Mouse (Mus musculus): ENCODE measurements around the gene Atp6v0a1. TPM values are rescaled to one million over a fixed set of nuclear protein-coding genes. Genes with fewer than 3 reads are reported as not detected.

The Atp6v0a1 gene
- polyA plus RNA-seq, 1 experiment from 2014 or later = 54.4 TPM

DNA sequence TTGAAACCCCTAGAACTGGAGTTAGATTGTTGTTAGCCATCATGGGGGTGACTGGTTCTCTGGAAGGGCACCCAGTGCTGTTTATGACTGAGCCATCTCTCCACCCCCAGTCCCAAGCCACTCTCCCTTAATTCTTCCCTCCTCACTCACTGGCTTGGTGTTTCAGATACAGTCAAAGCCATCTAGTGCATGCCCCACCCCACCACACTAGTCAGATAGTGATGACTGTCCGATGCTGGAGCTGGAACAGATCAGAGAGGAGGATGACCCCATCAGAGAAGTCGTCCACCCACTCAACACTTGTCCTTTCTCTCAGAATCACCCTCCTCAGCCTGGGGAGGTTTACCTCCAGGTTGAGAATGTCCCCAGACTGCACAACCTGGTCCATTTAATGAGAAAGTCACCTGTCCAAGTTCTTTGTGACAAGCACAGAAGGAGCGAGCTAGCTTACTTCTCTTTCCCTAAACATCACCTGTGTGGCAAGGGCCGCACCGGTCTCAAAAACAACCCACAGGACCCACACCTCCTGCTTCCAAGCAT, 41.3 kb upstream of the Atp6v0a1 start:
- H3K4me3 ChIP-seq = peak overlapping the region; percentile 85
- 50% methylated on average over 5 of the region's 5 CpGs for WGBS
- no peak for ATAC-seq (replicated peaks; ENCODE audit: insufficient number of reproducible peaks, insufficient read depth, low FRiP score, low read depth)

DNA sequence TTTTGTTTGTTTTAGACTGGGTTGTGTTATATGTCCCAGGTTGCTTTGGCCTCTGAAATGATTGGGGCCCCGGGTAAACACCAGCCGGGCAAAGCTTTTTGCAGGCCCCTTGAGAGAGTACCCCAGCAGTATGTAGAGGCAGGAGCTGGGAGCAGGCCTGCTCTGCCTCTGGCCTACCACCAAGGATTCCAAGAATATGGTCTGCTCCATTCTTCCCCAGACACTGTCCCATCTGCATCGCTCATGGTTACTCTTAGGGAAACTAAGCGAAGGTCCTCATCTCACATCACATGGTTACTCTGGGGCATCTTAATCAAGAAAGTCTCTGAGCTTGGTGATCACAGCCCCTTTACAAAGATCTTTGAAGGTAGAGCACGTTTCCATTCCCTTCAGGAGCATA, 40.8 kb upstream of the Atp6v0a1 start:
- peak overlapping the region; percentile 95 for H3K9ac ChIP-seq
- H3K4me1 ChIP-seq (replicated peaks) = peaks cover 62% of the 10 kb centered on the region
- 49% methylated on average over 5 of the region's 5 CpGs for WGBS
- H3K36me3 ChIP-seq = peaks cover 6% of the 10 kb centered on the region; the same call in 1 of the 2 replicates
- peak overlapping the region; percentile 85 for H3K4me3 ChIP-seq
- H3K4me2 ChIP-seq = peak overlapping the region; percentile 67
- H3K27me3 ChIP-seq = no peaks in the 10 kb centered on the region
- H3K9me3 ChIP-seq (replicated peaks) = no peaks in the 10 kb centered on the region
- no peak for ATAC-seq (replicated peaks; ENCODE audit: insufficient number of reproducible peaks, insufficient read depth, low FRiP score, low read depth)
- peak overlapping the region; percentile 98 for H3K27ac ChIP-seq

More for the DNA sequence above, 41.3 kb upstream of the Atp6v0a1 start:
- H3K4me2 ChIP-seq = peak overlapping the region; percentile 67
- H3K9me3 ChIP-seq (replicated peaks) = no peaks in the 10 kb centered on the region
- peak overlapping the region; percentile 95 for H3K9ac ChIP-seq
- H3K27me3 ChIP-seq = no peaks in the 10 kb centered on the region
- H3K4me1 ChIP-seq (replicated peaks) = peaks cover 64% of the 10 kb centered on the region
- peaks cover 6% of the 10 kb centered on the region; the same call in 1 of the 2 replicates for H3K36me3 ChIP-seq
- H3K27ac ChIP-seq = peak overlapping the region; percentile 98

DNA sequence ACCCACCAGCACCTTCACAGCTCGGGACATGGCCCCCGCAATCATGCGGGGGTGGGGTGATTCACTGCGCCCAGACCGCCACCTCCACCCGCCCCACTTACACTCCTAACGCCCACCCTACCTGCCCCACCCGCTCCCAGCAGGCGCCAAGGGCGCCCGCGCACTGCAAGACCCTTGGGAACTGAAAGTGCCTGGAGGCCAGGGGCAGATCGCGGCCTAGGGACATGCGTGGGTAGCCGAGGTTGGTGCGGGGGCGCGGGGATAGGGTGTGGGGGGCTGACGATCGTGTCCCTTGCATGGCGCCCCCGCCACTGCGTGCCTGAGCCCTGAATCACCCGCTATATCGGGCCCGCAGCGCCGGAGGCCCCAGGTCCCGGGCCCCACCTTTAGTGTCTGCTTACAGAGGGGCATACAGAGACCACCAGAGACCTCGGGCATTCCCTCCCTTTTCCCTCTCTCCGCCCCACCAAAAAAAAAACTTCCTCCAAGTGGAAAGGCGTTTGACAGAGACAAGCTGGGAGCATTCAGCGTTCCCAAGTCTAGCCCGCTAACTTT, 40.0 kb upstream of the Atp6v0a1 start:
- WGBS = 2% methylated on average over 35 of the region's 35 CpGs
- H3K27me3 ChIP-seq = no peaks in the 10 kb centered on the region
- no peak for ATAC-seq (replicated peaks; ENCODE audit: insufficient number of reproducible peaks, insufficient read depth, low FRiP score, low read depth)
- peaks cover 56% of the 10 kb centered on the region for H3K4me1 ChIP-seq (replicated peaks)
- peak overlapping the region; percentile 95 for H3K9ac ChIP-seq
- peak overlapping the region; percentile 98 for H3K27ac ChIP-seq
- H3K36me3 ChIP-seq = peaks cover 4% of the 10 kb centered on the region; the same call in 1 of the 2 replicates
- H3K4me2 ChIP-seq = peak overlapping the region; percentile 67
- H3K9me3 ChIP-seq (replicated peaks) = no peaks in the 10 kb centered on the region
- H3K4me3 ChIP-seq = peak overlapping the region; percentile 85

DNA sequence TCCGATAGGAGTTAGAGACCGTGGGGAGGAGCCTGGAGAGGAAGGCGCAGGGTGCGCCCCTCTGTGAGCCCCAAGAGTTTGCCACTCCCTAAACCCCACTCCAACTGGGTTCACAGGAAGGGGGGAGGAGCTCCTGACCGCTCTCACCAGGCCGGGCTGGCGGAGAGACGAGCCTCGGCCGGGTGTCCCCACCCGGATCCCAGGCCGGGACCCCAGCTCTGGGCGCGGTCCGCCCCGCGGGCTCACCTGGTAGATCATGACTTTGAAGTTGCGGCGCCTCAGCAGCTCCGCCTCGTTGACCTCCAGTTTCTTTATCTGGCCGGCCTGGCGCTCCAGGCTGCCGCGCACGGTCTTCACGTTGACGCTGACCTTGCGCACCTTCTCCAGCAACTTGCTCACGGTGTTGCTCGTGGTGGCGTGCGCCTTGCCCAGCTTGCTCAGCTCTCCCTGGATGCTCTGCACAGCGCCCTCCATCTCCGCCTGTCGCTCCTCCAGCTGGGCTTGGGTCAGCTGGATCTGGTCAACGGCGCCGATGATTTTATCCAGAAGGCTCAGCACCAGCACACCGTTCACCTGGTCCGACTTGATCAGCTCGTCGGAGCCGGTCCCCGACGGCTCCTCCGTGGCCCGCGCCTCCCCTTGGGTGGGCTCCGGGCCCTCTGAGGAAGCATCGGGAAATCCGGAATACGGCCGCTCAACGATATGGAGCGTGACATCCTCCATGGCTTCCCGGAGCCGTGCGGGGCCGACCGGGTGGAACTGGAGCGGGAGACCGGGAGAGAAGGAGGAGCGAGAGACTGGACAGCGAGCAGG, 39.3 kb upstream of the Atp6v0a1 start:
- peak; percentile 63 for ATAC-seq (replicated peaks; ENCODE audit: insufficient number of reproducible peaks, insufficient read depth, low FRiP score, low read depth)
- Histone ChIP-seq H3K4me3 (peak overlapping the region; percentile 85), H3K9ac (peak overlapping the region; percentile 95), H3K4me2 (peak overlapping the region; percentile 67), H3K27me3 (no peaks in the 10 kb centered on the region), H3K9me3 (replicated peaks) (no peaks in the 10 kb centered on the region), H3K27ac (peak overlapping the region; percentile 98), H3K36me3 (peaks cover 4% of the 10 kb centered on the region; the same call in 1 of the 2 replicates), H3K4me1 (replicated peaks) (peaks cover 52% of the 10 kb centered on the region)
- WGBS = under 1% methylated on average over 65 of the region's 65 CpGs

DNA sequence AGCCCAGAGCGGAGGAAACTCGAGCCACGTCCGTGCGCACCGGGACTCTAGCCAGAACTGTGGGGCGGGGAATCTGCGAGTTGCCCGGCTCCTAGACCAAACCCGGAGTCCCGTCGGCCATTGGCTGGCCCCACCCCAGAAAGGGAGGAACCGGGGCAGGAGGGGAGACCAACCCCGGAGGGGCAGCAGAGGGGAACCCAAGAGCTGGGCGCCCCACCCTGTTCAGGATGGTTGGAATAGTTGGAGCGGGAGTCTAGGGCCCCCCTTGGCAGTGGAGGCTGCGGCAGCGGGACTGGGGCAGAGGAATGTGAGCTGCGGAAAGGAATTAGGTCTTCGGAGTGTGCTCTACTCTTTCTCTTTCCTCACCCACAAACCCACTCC, 38.7 kb upstream of the Atp6v0a1 start, which contains the start of gene Cavin1:
Cavin1 (minus strand) TSS at position 331 of the 381 bp plus-strand sequence.
- Histone ChIP-seq H3K27me3 (no peaks in the 10 kb centered on the region), H3K9me3 (replicated peaks) (no peaks in the 10 kb centered on the region), H3K27ac (peak within 1 kb of the TSS; percentile 98), H3K36me3 (peaks cover 4% of the 10 kb centered on the region; the same call in 1 of the 2 replicates), H3K4me1 (replicated peaks) (peaks cover 51% of the 10 kb centered on the region), H3K4me2 (peak within 1 kb of the TSS; percentile 67), H3K4me3 (peak within 1 kb of the TSS; percentile 85), H3K9ac (peak within 1 kb of the TSS; percentile 95)
- 0% methylated on average over 20 of the region's 20 CpGs for WGBS
- peak; percentile 94 for ATAC-seq (replicated peaks; ENCODE audit: insufficient number of reproducible peaks, insufficient read depth, low FRiP score, low read depth)

DNA sequence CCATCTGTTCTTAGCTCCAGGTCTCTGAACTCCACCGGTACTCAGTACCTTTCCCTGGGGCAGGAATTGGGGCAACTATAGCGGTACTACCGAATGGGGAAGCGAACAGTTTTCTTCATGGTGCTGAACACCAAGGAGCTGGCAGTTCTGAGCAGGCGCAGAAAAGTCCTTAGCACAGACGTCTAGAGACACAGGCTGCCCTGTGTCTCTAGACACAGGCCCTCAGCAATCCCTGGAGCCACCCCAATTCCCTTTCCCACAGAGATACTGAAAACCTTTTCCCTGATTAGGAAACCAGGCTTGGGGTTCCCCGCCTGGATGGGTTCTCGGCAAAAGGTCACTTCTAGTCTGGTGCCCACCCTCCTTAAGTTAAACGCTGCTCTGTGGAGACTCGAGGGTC, 37.8 kb upstream of the Atp6v0a1 start:
- ATAC-seq (replicated peaks; ENCODE audit: insufficient number of reproducible peaks, insufficient read depth, low FRiP score, low read depth) = no peak
- H3K9ac ChIP-seq = peak overlapping the region; percentile 49; the same call in 1 of the 2 replicates
- H3K4me2 ChIP-seq = peak overlapping the region; percentile 67
- H3K36me3 ChIP-seq = peaks cover 1% of the 10 kb centered on the region; the same call in 1 of the 2 replicates
- H3K4me3 ChIP-seq = no peak overlapping the region
- WGBS = 68% methylated on average over 10 of the region's 10 CpGs
- peak overlapping the region; percentile 98 for H3K27ac ChIP-seq
- no peaks in the 10 kb centered on the region for H3K27me3 ChIP-seq
- H3K4me1 ChIP-seq (replicated peaks) = peaks cover 42% of the 10 kb centered on the region
- H3K9me3 ChIP-seq (replicated peaks) = no peaks in the 10 kb centered on the region

DNA sequence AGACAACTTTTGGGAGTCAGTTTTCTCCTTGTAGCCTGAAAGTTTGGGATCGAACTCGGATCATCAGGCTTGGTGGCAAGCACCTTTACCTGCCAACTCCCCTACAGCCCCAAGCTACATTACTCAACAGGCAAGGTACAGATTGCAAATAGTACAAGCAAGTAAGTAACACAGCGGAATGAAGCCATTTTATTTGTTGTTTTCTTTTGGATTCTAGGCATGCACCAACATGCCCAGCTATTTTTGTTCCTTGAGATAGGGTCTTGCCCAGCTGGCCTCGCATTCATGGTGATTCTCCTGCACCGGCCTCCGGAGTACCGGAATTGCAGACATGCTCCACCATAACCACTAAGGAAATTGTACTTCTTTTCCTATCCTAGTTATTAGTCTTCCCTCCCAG, 36.0 kb upstream of the Atp6v0a1 start:
- no peaks in the 10 kb centered on the region for H3K27me3 ChIP-seq
- WGBS = 79% methylated on average over 7 of the region's 7 CpGs

DNA sequence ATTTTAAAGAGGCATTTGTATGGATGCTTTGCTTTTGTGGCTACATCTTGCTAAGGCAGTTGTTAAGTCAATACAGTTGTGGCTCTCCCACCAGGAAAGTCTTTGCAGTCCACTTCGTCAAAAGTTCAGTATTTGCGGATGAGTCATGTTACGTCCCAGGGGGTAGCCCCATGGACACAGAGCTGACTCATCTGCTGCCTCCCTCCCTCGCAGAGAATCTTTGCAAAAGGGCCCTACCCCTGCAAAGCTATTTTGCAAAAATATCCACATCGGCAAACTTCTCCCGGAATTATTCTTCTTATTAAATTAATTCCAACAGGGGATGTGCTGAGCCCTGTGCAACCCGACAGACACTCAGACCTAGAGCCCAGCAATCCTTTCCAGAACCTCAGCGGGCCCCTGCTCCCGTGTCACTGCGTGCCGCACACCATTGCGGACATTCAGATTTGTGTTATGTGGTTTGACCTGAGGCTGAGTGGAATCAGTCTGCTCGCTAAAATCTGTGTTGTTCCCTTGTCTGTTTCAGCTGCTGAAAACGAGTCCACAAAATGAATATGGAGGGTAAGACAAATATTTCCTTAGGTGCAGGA, 34.8 kb upstream of the Atp6v0a1 start:
- Histone ChIP-seq H3K27me3 (no peaks in the 10 kb centered on the region), H3K9me3 (replicated peaks) (no peaks in the 10 kb centered on the region), H3K4me3 (no peak overlapping the region), H3K4me1 (replicated peaks) (peaks cover 28% of the 10 kb centered on the region), H3K36me3 (no peaks in the 10 kb centered on the region), H3K27ac (no peak overlapping the region), H3K4me2 (no peak overlapping the region), H3K9ac (no peak overlapping the region)
- WGBS = 58% methylated on average over 14 of the region's 14 CpGs
- no peak for ATAC-seq (replicated peaks; ENCODE audit: insufficient number of reproducible peaks, insufficient read depth, low FRiP score, low read depth)

More for the DNA sequence above, 36.0 kb upstream of the Atp6v0a1 start:
- no peak overlapping the region for H3K4me2 ChIP-seq
- no peak overlapping the region for H3K9ac ChIP-seq
- peaks cover 24% of the 10 kb centered on the region for H3K4me1 ChIP-seq (replicated peaks)
- no peak overlapping the region for H3K27ac ChIP-seq
- H3K9me3 ChIP-seq (replicated peaks) = no peaks in the 10 kb centered on the region
- no peak for ATAC-seq (replicated peaks; ENCODE audit: insufficient number of reproducible peaks, insufficient read depth, low FRiP score, low read depth)
- H3K4me3 ChIP-seq = no peak overlapping the region
- no peaks in the 10 kb centered on the region for H3K36me3 ChIP-seq

DNA sequence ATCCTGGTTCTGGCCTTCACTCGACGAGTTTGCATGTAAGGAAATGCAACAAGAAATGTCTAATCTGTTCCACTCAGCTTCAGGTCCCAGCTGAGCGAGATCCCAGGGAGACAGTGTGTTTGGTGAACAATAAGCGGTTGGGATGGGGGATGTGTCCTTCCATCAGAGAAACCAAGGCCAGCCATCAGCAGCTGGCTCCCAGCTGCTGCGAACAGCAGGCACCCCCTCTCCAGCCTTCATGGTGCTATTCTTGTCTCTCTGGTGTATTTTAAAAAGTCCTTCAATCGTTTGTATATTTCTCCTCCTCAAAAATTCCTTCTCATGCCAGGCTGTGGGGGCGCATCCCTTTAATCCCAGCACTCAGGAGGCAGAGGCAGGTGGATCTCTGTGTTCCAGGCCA, 34.0 kb upstream of the Atp6v0a1 start:
- 48% methylated on average over 7 of the region's 7 CpGs for whole genome bisulfite sequencing
- H3K27me3 ChIP-seq = no peaks in the 10 kb centered on the region
- H3K4me2 ChIP-seq = no peak overlapping the region
- peaks cover 35% of the 10 kb centered on the region for H3K4me1 ChIP-seq (replicated peaks)
- ATAC-seq (replicated peaks; ENCODE audit: insufficient number of reproducible peaks, insufficient read depth, low FRiP score, low read depth) = no peak
- no peak overlapping the region for H3K4me3 ChIP-seq
- H3K36me3 ChIP-seq = no peaks in the 10 kb centered on the region
- H3K9me3 ChIP-seq (replicated peaks) = no peaks in the 10 kb centered on the region
- H3K27ac ChIP-seq = 0 out of 2 replicates have a peak overlapping the region, but pooled peaks have one; percentile 10
- H3K9ac ChIP-seq = no peak overlapping the region

DNA sequence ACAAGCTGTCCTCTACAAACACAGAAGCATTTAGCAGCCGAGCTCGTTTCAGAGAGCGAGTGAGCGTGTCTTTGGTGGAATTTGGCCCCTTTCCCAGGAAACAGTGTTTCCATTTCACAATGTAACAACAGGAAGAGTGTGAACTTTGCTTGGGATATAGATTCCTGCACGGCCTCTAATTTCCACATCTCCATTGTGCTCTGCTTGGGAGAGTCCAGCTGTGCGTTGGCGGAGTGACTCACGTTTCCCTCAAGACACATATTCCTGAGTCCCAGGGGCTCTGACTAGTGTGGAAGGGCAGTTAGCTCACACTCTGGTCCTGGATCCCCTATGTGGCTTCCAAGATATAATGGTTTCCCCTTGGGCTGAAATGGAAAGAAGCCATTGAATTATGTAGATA, 29.4 kb upstream of the Atp6v0a1 start:
- peak; percentile 79 for ATAC-seq (replicated peaks; ENCODE audit: insufficient number of reproducible peaks, insufficient read depth, low FRiP score, low read depth)
- peak overlapping the region; percentile 83 for H3K27ac ChIP-seq
- H3K4me3 ChIP-seq = no peak overlapping the region
- H3K4me1 ChIP-seq (replicated peaks) = peaks cover 41% of the 10 kb centered on the region
- no peaks in the 10 kb centered on the region for H3K36me3 ChIP-seq
- no peak overlapping the region for H3K9ac ChIP-seq
- H3K4me2 ChIP-seq = no peak overlapping the region
- H3K27me3 ChIP-seq = no peaks in the 10 kb centered on the region
- WGBS = 31% methylated on average over 8 of the region's 8 CpGs
- H3K9me3 ChIP-seq (replicated peaks) = no peaks in the 10 kb centered on the region

DNA sequence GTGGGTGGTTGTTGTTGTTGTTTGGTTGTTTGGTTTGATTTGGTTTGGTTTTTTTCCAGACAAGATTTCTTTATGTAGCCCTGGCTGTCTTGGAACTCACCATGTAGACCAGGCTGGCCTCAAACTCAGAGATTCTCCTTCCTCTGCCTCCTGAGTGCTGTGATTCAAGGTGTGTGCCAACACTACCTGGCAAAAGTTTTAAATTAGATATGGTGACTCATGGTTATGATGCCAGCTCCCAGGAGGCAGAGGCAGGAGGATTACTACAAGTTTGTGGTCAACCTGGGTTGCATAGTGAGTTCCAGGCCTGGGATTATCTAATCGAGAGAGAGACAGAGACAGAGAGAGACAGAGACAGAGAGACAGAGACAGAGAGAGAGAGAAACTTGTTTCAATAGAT, 28.8 kb upstream of the Atp6v0a1 start:
- no peaks in the 10 kb centered on the region for H3K9me3 ChIP-seq (replicated peaks)
- no peaks in the 10 kb centered on the region for H3K36me3 ChIP-seq
- no peak overlapping the region for H3K4me2 ChIP-seq
- no peak for ATAC-seq (replicated peaks; ENCODE audit: insufficient number of reproducible peaks, insufficient read depth, low FRiP score, low read depth)
- peaks cover 36% of the 10 kb centered on the region for H3K4me1 ChIP-seq (replicated peaks)
- no peaks in the 10 kb centered on the region for H3K27me3 ChIP-seq
- peak overlapping the region; percentile 83 for H3K27ac ChIP-seq
- no peak overlapping the region for H3K9ac ChIP-seq
- WGBS = 60% methylated on average over 1 of the region's 1 CpGs
- H3K4me3 ChIP-seq = no peak overlapping the region

Data from heart, embryonic 15.5 days (tissue).